Mouse (Mus musculus) testis, adult 2 months (tissue): Measurements from ENCODE around the gene Tcf19. TPM values are rescaled to one million over a fixed set of nuclear protein-coding genes. Genes with fewer than 3 reads are reported as not detected.
A peak's percentile ranks its signal among the peaks of the same experiment; 100 is the strongest.

ENCODE experiments used
- H3K27ac ChIP-seq: fragments of 200-500 bp; 2 replicates; pipeline ENCODE4 v1.5.1; 2012; ENCODE audit warnings: low read depth, low read length; ENCODE audit not compliant: control insufficient read depth, insufficient read depth
- H3K27me3 ChIP-seq: fragments of 200-500 bp; 2 replicates; pipeline ENCODE4 v1.6.1; 2012; ENCODE audit warnings: mild to moderate bottlenecking, low read length, moderate library complexity; ENCODE audit not compliant: control insufficient read depth, insufficient read depth
- H3K36me3 ChIP-seq: fragments of 200-500 bp; 2 replicates; pipeline ENCODE4 v1.6.1; 2012; ENCODE audit warnings: mild to moderate bottlenecking, low read length; ENCODE audit not compliant: control insufficient read depth, insufficient read depth
- H3K4me1 ChIP-seq: fragments of 200-500 bp; 2 replicates; pipeline ENCODE4 v1.6.1; 2012; ENCODE audit warnings: low read length; ENCODE audit not compliant: control insufficient read depth, insufficient read depth
- H3K4me3 ChIP-seq: fragments of 200-500 bp; 2 replicates; pipeline ENCODE4 v1.5.1; 2012; ENCODE audit warnings: low read depth, mild to moderate bottlenecking, low read length, moderate library complexity, mixed read lengths; ENCODE audit not compliant: control insufficient read depth
- CTCF ChIP-seq: fragments of 200-500 bp; IDR thresholded peaks from 2 replicates; pipeline ENCODE4 v1.5.1; 2012; ENCODE audit warnings: low read depth, mild to moderate bottlenecking, inconsistent platforms, low read length, moderate library complexity; ENCODE audit not compliant: control insufficient read depth, insufficient read depth, insufficient replicate concordance
- POLR2A ChIP-seq: fragments of 200-500 bp; IDR thresholded peaks from 2 replicates; pipeline ENCODE4 v1.6.1; 2012; ENCODE audit warnings: low read depth, mild to moderate bottlenecking, inconsistent platforms, low read length, moderate library complexity; ENCODE audit not compliant: control insufficient read depth
- polyA plus RNA-seq: library from polyadenylated mRNA; depleted of rRNA; stranded (reverse); fragments of >200 nt; gene quantifications from 2 replicates; pipeline ENCODE4 v1.2.3, GENCODE M21; 2012

The Tcf19 gene
- polyA plus RNA-seq, 1 experiment, result 2.6 TPM

DNA sequence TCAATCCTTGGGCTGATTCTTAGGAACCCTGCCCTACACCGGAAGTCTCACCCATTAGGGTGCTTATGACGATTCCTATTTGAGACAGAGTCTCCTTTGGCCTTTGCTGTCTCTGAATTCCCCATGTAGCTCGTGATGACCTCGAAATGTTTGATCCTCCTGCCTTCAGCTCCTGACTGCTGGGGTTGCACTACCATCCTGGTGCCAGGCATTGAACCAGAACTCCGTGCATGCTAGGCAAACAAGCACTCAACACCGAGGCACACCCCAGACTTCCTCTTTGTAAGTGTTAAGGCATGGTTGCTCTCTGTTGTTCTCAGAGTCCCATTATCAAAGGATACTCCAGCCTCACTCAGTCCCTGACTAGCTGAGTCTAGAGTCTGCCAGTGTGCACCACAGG, 27.4 kb upstream of the Tcf19 start:
- Histone ChIP-seq H3K27me3 (no peaks in the 10 kb centered on the region), H3K27ac (no peak overlapping the region), H3K4me3 (no peak overlapping the region), H3K4me1 (no peaks in the 10 kb centered on the region; the same call in 1 of the 2 replicates), H3K36me3 (no peaks in the 10 kb centered on the region)
- no peak for TF ChIP-seq POLR2A
- TF ChIP-seq CTCF, result no peak

DNA sequence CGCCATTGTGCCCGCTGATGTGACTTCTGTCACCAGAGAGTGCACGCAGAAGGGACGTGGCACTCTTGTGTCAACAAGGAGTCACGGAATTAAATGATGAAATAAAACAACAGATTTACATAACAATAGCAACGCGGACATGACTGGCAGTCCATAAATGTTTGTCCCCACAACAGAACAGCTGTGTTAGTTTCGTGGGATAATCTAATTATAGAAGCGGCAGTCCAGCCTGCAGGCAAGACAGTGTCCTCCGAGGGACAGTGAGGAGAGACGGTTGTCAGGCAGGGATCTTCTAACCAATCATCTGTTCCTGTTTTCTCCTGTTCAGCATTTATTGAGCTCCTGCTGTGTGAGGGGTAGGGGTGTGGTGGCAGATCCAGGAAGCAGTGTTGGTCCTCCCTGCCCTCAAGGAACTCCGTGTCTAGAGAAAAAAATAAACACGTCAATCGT, 26.8 kb upstream of the Tcf19 start:
- Histone ChIP-seq H3K27ac (no peak overlapping the region), H3K27me3 (no peaks in the 10 kb centered on the region), H3K36me3 (no peaks in the 10 kb centered on the region), H3K4me1 (no peaks in the 10 kb centered on the region; the same call in 1 of the 2 replicates), H3K4me3 (no peak overlapping the region)
- TF ChIP-seq CTCF (no peak), POLR2A (no peak)

DNA sequence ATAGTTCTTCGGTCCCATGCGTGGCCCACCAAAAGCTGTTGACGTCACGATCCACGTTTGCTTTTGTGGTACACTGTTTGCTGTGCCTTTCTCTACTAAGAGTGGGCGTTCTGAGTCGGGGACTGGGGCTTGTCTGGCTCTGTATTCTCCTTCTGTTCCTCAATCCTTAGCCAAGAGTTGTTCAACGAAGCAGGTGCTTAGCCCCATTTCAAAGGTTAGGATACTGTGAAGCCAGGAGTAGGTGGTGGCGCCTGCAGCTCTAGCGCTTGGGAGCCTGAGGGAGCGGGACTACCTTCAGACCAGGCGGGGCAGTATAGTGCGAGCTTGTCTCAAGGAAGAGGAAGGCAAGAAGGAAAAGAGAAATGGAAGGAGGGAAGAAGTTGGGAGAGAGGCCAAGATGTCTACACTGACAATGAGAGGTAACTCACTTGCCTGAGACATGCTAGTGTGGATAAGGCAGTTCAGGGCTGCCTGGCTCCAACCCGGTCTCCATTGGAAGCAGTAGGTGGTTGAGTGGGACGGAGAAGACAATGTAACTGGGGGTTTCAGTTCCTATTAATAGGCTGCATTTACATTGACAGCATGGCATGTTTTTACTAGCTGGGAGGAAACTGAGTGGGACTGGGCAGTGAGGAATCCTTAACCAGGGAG, 26.3 kb upstream of the Tcf19 start:
- no peak overlapping the region for H3K27ac ChIP-seq
- H3K36me3 ChIP-seq, result no peaks in the 10 kb centered on the region
- no peaks in the 10 kb centered on the region for H3K27me3 ChIP-seq
- no peaks in the 10 kb centered on the region for H3K4me1 ChIP-seq
- TF ChIP-seq CTCF (no peak), POLR2A (no peak)
- no peak overlapping the region for H3K4me3 ChIP-seq

DNA sequence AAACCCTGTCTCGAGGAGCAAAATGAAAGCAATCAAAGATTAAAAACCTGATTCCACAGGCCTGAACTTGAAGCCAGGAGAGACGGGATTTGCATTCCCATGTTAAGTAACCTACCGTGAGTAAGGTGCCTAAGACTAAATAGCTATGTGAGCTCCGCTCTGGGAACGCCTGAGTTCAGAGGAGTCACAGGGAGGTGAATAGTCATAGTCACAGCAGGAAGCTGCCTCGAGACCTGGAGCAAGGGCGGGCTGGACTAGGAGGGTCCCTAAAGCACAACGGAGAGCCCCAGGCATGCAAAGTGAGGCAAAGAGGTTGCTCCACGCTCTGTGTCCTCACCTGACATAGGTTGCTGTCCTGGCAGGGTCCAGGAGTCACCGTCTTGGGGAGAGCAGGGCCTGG, 22.9 kb upstream of the Tcf19 start:
- no peak overlapping the region for H3K27ac ChIP-seq
- H3K4me1 ChIP-seq, result no peaks in the 10 kb centered on the region
- H3K27me3 ChIP-seq, result no peaks in the 10 kb centered on the region
- H3K4me3 ChIP-seq, result no peak overlapping the region
- no peaks in the 10 kb centered on the region for H3K36me3 ChIP-seq
- TF ChIP-seq CTCF (no peak), POLR2A (no peak)

DNA sequence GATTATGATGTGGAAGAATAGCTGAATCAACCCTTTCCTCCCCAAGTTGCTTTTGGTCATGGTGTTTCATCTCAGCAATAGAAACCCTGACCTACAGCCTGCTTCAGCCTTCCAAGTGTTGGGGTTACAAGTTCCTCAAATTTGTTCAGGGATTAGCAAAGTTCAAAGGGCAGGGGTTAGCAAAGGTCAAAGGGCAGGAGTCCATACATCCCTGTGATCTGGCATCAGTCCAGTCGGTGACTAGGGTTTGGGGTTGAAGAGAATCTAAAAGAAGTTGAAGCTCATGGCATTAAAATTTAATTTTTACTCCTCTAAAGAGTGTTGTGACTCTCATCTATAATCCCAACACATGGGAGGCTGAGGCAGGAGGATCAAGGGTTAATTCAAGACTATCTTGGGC, 21.9 kb upstream of the Tcf19 start:
- TF ChIP-seq CTCF (no peak), POLR2A (no peak)
- Histone ChIP-seq H3K4me1 (no peaks in the 10 kb centered on the region), H3K27ac (no peak overlapping the region), H3K4me3 (no peak overlapping the region), H3K36me3 (no peaks in the 10 kb centered on the region), H3K27me3 (no peaks in the 10 kb centered on the region)

DNA sequence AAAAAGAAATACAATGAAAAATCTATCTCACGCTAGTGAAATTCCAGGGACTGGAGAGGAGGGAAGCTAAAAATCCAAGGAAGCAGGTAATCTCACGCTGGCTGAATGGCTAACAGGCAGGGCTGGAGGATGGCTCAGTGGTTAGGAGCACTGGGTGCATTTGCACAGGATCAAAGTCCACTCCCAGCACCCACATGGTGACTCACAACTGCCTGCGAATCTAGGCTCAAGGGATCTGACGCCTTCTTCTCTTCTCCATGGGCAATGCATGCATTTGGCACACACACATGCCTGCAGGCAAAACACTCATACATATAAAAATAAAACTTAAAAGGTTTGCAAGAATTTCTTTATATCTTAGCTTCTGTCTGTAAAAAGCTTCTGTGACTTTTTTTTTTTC, 20.8 kb upstream of the Tcf19 start:
- H3K4me1 ChIP-seq, result no peaks in the 10 kb centered on the region
- no peak overlapping the region for H3K27ac ChIP-seq
- H3K27me3 ChIP-seq, result no peaks in the 10 kb centered on the region
- TF ChIP-seq CTCF (no peak), POLR2A (no peak)
- no peaks in the 10 kb centered on the region for H3K36me3 ChIP-seq
- H3K4me3 ChIP-seq, result no peak overlapping the region

DNA sequence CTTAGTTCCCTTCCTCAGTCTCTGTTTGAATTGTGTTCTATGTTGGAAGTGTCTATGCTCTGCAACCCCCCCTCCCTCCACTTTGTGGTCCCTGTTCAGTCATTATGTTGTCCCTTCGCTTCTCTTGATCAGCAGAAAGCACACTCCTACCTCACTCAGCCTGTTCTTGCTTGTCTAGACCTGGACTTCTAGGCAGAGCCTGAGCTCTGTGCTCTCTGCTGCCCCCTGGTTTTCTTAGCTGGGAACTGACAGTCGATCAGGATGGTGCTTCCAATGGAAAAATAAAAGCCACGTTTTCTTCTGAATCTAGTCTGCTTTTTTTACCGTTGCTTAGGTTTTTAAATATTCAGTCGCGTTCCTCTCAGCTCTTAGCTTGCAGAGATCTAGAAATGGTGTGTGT, 17.7 kb upstream of the Tcf19 start:
- Histone ChIP-seq H3K36me3 (no peaks in the 10 kb centered on the region; the same call in 1 of the 2 replicates), H3K4me1 (no peaks in the 10 kb centered on the region), H3K27ac (no peak overlapping the region), H3K4me3 (no peak overlapping the region), H3K27me3 (no peaks in the 10 kb centered on the region)
- TF ChIP-seq POLR2A (no peak), CTCF (peak; percentile 76; the same call in 1 of the 2 replicates)
